Mouse (Mus musculus): ENCODE measurements around the gene Phlda3. TPM values are rescaled to one million over a fixed set of nuclear protein-coding genes. Genes with fewer than 3 reads are reported as not detected.

The Phlda3 gene
- polyA plus RNA-seq, 1 experiment from 2014 or later, result 104 TPM

- CTCF ChIA-PET, result interaction anchor here (1.4 to 5.0 kb wide), 5 partner anchors 10 to 29 kb away, joined by 5 to 27 read pairs (median 7); no protein-coding TSS in a partner anchor
- ATAC-seq (no peak), DNase-seq (ENCODE audit: low read depth, low spot score) (no peak)
- in situ Hi-C loops (cut with MboI; ENCODE audit: low pct_unique_long_range_greater_than_20kb), result no loop called here
- no peak for TF ChIP-seq CTCF (IDR thresholded peaks at IDR 0.05)
- POLR2A ChIA-PET, result no interaction called here
- no peaks in the 10 kb centered on the region for H3K27me3 ChIP-seq
Observed at GRCm38 (mm10) chr1:135800192-135800950, 34.5 kb downstream of the Phlda3 start.

- ChIA-PET CTCF (interaction anchor here (7.7 kb wide), 1 partner anchor 21 kb away, joined by 59 read pairs; no protein-coding TSS in a partner anchor), POLR2A (no interaction called here)
- no peak for DNase-seq (ENCODE audit: low read depth, low spot score)
- in situ Hi-C loops (cut with MboI; ENCODE audit: low pct_unique_long_range_greater_than_20kb), result no loop called here
- no peak for TF ChIP-seq CTCF (IDR thresholded peaks at IDR 0.05)
- ATAC-seq, result no peak
- H3K27me3 ChIP-seq, result no peaks in the 10 kb centered on the region
Observed at GRCm38 (mm10) chr1:135807546-135807945, 41.6 kb downstream of the Phlda3 start.

GRCm38 (mm10) chr1:135810180-135810579, 44.3 kb downstream of the Phlda3 start:
- DNase-seq (ENCODE audit: low read depth, low spot score), result no peak
- H3K27me3 ChIP-seq, result no peaks in the 10 kb centered on the region
- ATAC-seq, result no peak
- ChIA-PET POLR2A (interaction anchor here (0.6 kb wide), 1 partner anchor 333 kb away, joined by 6 read pairs; no protein-coding TSS in a partner anchor), CTCF (interaction anchor here (0.8 to 7.7 kb wide), 5 partner anchors 10 to 37 kb away, joined by 3 to 59 read pairs (median 6); no protein-coding TSS in a partner anchor)
- in situ Hi-C loops (cut with MboI; ENCODE audit: low pct_unique_long_range_greater_than_20kb), result no loop called here
- no peak for TF ChIP-seq CTCF (IDR thresholded peaks at IDR 0.05)

- in situ Hi-C loops (cut with MboI; ENCODE audit: low pct_unique_long_range_greater_than_20kb), result no loop called here
- ChIA-PET POLR2A (interaction anchor here (1.0 to 1.3 kb wide), 2 partner anchors 12 to 22 kb away, joined by 3 to 4 read pairs; no protein-coding TSS in a partner anchor), CTCF (interaction anchor here (0.6 to 7.7 kb wide), 13 partner anchors 9 to 51 kb away, joined by 3 to 59 read pairs (median 3); no protein-coding TSS in a partner anchor)
- H3K27me3 ChIP-seq, result no peaks in the 10 kb centered on the region
- TF ChIP-seq CTCF (IDR thresholded peaks at IDR 0.05), result no peak
- ATAC-seq, result no peak
- no peak for DNase-seq (ENCODE audit: low read depth, low spot score)
Observed at GRCm38 (mm10) chr1:135811016-135811646, 45.2 kb downstream of the Phlda3 start.

GRCm38 (mm10) chr1:135812205-135812604, 46.3 kb downstream of the Phlda3 start:
- ChIA-PET POLR2A (interaction anchor here (1.3 to 3.2 kb wide), 2 partner anchors 10 to 11 kb away, joined by 4 to 14 read pairs; no protein-coding TSS in a partner anchor), CTCF (interaction anchor here (1.0 to 7.7 kb wide), 5 partner anchors 16 to 59 kb away, joined by 3 to 59 read pairs (median 3); no protein-coding TSS in a partner anchor)
- no peak for DNase-seq (ENCODE audit: low read depth, low spot score)
- H3K27me3 ChIP-seq, result no peaks in the 10 kb centered on the region
- ATAC-seq, result no peak
- in situ Hi-C loops (cut with MboI; ENCODE audit: low pct_unique_long_range_greater_than_20kb), result no loop called here
- no peak for TF ChIP-seq CTCF (IDR thresholded peaks at IDR 0.05)

- in situ Hi-C loops (cut with MboI; ENCODE audit: low pct_unique_long_range_greater_than_20kb), result no loop called here
- no peaks in the 10 kb centered on the region for H3K27me3 ChIP-seq
- no peak for TF ChIP-seq CTCF (IDR thresholded peaks at IDR 0.05)
- ChIA-PET CTCF (interaction anchor here (0.8 to 7.7 kb wide), 7 partner anchors 12 to 60 kb away, joined by 3 to 59 read pairs (median 4); no protein-coding TSS in a partner anchor), POLR2A (interaction anchor here (1.1 to 3.2 kb wide), 3 partner anchors 10 to 15 kb away, joined by 3 to 14 read pairs (median 8); no protein-coding TSS in a partner anchor)
- DNase-seq (ENCODE audit: low read depth, low spot score), result no peak
- no peak for ATAC-seq
Observed at GRCm38 (mm10) chr1:135812618-135813017, 46.7 kb downstream of the Phlda3 start.

GRCm38 (mm10) chr1:135813071-135813470, 47.2 kb downstream of the Phlda3 start:
- in situ Hi-C loops (cut with MboI; ENCODE audit: low pct_unique_long_range_greater_than_20kb), result no loop called here
- DNase-seq (ENCODE audit: low read depth, low spot score) (no peak), ATAC-seq (no peak)
- TF ChIP-seq CTCF (IDR thresholded peaks at IDR 0.05), result no peak
- H3K27me3 ChIP-seq, result no peaks in the 10 kb centered on the region
- CTCF ChIA-PET, result interaction anchor here (0.8 to 7.7 kb wide), 7 partner anchors 11 to 60 kb away, joined by 3 to 59 read pairs (median 4); no protein-coding TSS in a partner anchor
- POLR2A ChIA-PET, result interaction anchor here (1.1 to 3.2 kb wide), 3 partner anchors 9 to 15 kb away, joined by 3 to 14 read pairs (median 8); no protein-coding TSS in a partner anchor

- in situ Hi-C loops (cut with MboI; ENCODE audit: low pct_unique_long_range_greater_than_20kb), result no loop called here
- ChIA-PET POLR2A (interaction anchor here (1.1 to 3.2 kb wide), 4 partner anchors 9 to 48 kb away, joined by 3 to 14 read pairs (median 6); no protein-coding TSS in a partner anchor), CTCF (interaction anchor here (0.8 to 7.7 kb wide), 4 partner anchors 10 to 34 kb away, joined by 4 to 59 read pairs (median 6); no protein-coding TSS in a partner anchor)
- H3K27me3 ChIP-seq, result no peaks in the 10 kb centered on the region
- ATAC-seq (peak; percentile 29), DNase-seq (ENCODE audit: low read depth, low spot score) (no peak)
- no peak for TF ChIP-seq CTCF (IDR thresholded peaks at IDR 0.05)
Observed at GRCm38 (mm10) chr1:135813687-135814395, 47.9 kb downstream of the Phlda3 start.

- CTCF ChIA-PET, result interaction anchor here (7.7 kb wide), 1 partner anchor 14 kb away, joined by 59 read pairs; no protein-coding TSS in a partner anchor
- POLR2A ChIA-PET, result interaction anchor here (1.1 to 3.2 kb wide), 3 partner anchors 8 to 48 kb away, joined by 3 to 14 read pairs (median 8); no protein-coding TSS in a partner anchor
- in situ Hi-C loops (cut with MboI; ENCODE audit: low pct_unique_long_range_greater_than_20kb), result no loop called here
Observed at GRCm38 (mm10) chr1:135814531-135814930, 48.6 kb downstream of the Phlda3 start.

More at GRCm38 (mm10) chr1:135814531-135814930, 48.6 kb downstream of the Phlda3 start:
- no peaks in the 10 kb centered on the region for H3K27me3 ChIP-seq
- DNase-seq (ENCODE audit: low read depth, low spot score), result no peak
- no peak for TF ChIP-seq CTCF (IDR thresholded peaks at IDR 0.05)
- ATAC-seq, result peak; percentile 5
